Mouse (Mus musculus): ENCODE data around the gene Scn2b.

Scn2b gene

GRCm38 (mm10) chr9:45117741-45118431 is at the start of gene Scn2b:
Gene Scn2b, plus strand, starts transcription at chr9:45117782.
- no peak for DNase-seq

GRCm38 (mm10) chr9:45071800-45072199 is 45.8 kb upstream of the Scn2b start:
- DNase-seq, result no peak

GRCm38 (mm10) chr9:45077859-45078258 is 39.7 kb upstream of the Scn2b start:
- DNase-seq, result no peak

- no peak for DNase-seq
Measured at GRCm38 (mm10) chr9:45079011-45079410, 38.6 kb upstream of the Scn2b start, which contains the start of gene Jaml. Gene Jaml, plus strand, starts transcription at chr9:45079183.

- DNase-seq, result no peak
Measured at GRCm38 (mm10) chr9:45083132-45083531, 34.5 kb upstream of the Scn2b start.

GRCm38 (mm10) chr9:45084556-45084955 is 33.0 kb upstream of the Scn2b start:
- DNase-seq, result no peak

- DNase-seq, result no peak
Measured at GRCm38 (mm10) chr9:45085741-45086690, 31.6 kb upstream of the Scn2b start.

- no peak for DNase-seq
Measured at GRCm38 (mm10) chr9:45088040-45088439, 29.5 kb upstream of the Scn2b start.

GRCm38 (mm10) chr9:45090811-45091210 is 26.8 kb upstream of the Scn2b start:
- DNase-seq, result no peak

- DNase-seq, result peak; percentile 30
Measured at GRCm38 (mm10) chr9:45092641-45093040, 24.9 kb upstream of the Scn2b start.

GRCm38 (mm10) chr9:45095149-45095937 is 22.2 kb upstream of the Scn2b start:
- no peak for DNase-seq

GRCm38 (mm10) chr9:45097877-45098276 is 19.7 kb upstream of the Scn2b start:
- no peak for DNase-seq

GRCm38 (mm10) chr9:45098426-45098825 is 19.2 kb upstream of the Scn2b start:
- no peak for DNase-seq

- DNase-seq, result no peak
Measured at GRCm38 (mm10) chr9:45102528-45102927, 15.1 kb upstream of the Scn2b start.

- DNase-seq, result no peak
Measured at GRCm38 (mm10) chr9:45103211-45103979, 14.2 kb upstream of the Scn2b start.

- DNase-seq, result peak; percentile 43
Measured at GRCm38 (mm10) chr9:45105596-45106374, 11.8 kb upstream of the Scn2b start.

- no peak for DNase-seq
Measured at GRCm38 (mm10) chr9:45115706-45116105, 1.9 kb upstream of the Scn2b start.

GRCm38 (mm10) chr9:45116819-45117218 is 763 bp upstream of the Scn2b start:
- DNase-seq, result no peak

GRCm38 (mm10) chr9:45118552-45118951 is 970 bp downstream of the Scn2b start:
- DNase-seq, result no peak

GRCm38 (mm10) chr9:45119316-45119953 is 1.9 kb downstream of the Scn2b start:
- DNase-seq, result no peak
